Mouse (Mus musculus) large intestine, adult 2 months (tissue): Measurements from ENCODE around the gene Gm28308. TPM values are rescaled to one million over a fixed set of nuclear protein-coding genes. Genes with fewer than 3 reads are reported as not detected.

Source experiments
- DNase-seq: peaks from one replicate; pipeline ENCODE4 v3.0.0-alpha.2; 2012; ENCODE audit warnings: low read depth, low spot score
- WGBS: fragments of 180-500 bp; shearing (Covaris S2); methylation state at CpG from one replicate; pipeline ENCODE4 v1.1.7; 2018; 5-methylcytosine and 5-hydroxymethylcytosine counted together
- polyA plus RNA-seq: library from polyadenylated mRNA; depleted of rRNA; stranded (reverse); fragments of >200 nt; gene quantifications from 2 replicates; pipeline ENCODE4 v1.2.3, GENCODE M21; 2012

The Gm28308 gene
- polyA plus RNA-seq, 1 experiment = 0.24 TPM

DNA sequence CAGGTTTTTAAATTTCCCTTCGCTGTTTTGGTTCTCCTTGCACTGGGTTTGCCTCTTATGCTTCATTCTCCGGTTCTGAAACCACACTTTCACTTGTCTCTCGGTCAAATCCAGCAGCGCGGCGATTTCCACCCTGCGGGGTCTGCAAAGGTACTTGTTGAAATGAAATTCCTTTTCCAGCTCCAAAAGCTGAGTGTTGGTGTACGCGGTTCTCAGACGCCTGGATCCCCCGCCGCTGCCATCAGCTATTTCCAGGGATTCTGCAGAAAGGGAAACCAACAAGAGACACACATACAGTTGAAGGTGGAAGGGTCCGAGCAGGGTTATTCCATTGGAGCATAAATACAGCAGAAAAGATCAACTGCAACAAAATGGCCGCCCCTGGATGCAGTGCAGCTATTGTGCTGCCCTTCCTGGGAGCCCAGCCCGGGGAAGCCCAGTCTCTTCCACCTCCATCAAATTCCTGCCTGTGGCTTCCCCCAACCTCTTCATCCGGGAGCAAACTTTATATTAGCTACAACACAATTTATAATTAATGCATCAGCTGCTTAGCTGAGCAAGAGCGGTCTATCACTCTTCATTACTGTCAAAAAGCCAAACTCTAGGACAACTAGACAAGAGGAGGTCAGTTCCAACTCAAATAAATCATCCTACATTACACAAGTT lies 49.6 kb downstream of the Gm28308 start:
- 88% methylated on average over 17 of the region's 17 CpGs for WGBS
- DNase-seq = no peak

DNA sequence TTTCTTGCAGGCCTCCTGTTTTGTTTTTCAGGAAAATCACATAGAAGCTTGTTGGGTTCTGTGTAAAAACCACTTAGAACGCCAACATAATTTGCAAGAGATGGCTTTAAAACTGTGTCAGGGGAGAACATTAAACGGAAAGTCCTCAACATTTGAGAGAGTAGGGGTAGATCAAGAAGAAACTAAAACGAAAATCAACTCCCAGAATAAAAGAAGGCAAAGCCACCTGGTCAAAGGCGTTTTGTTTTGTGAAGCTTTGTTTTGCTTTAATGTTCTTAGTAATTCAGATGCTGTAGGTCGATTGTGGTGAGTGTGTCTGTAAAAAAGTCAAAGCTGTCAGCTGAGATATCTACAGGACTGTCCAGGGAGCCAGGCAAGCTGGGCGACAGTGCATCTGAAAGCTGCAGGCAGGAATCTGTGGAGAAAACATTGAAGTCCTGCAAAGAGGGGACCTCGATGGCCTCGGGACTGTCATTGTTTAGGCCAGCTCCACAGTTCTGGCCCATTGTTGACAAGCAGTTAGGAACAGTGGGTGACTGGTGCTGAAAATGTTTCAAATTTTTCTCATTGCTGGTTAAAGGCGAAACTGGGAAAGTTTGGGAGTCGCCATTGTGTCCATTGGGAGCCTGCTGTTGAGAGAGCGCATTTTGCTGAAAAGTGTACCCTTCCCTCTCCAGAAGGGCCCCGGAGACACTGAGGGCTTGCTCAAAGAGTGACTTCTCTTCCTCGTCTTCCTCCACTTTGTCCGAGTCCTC lies 50.4 kb downstream of the Gm28308 start:
- no peak for DNase-seq
- WGBS = 81% methylated on average over 14 of the region's 14 CpGs

DNA sequence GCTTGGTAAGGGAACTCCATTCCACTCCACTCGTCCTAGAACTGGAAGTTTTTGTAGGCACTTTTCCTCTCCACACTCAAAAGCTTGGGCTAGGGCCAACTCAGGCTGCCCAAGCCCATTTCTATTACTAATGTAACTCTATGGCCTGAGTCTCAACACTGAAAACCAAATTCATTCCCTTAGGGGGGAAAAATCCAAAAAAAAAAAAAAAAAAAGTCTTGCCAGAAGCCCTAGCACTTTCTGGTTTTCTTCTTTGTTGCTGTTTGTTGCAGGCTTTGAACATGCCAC lies 51.1 kb downstream of the Gm28308 start:
- DNase-seq = no peak
- WGBS = 69% methylated on average over 1 of the region's 1 CpGs

DNA sequence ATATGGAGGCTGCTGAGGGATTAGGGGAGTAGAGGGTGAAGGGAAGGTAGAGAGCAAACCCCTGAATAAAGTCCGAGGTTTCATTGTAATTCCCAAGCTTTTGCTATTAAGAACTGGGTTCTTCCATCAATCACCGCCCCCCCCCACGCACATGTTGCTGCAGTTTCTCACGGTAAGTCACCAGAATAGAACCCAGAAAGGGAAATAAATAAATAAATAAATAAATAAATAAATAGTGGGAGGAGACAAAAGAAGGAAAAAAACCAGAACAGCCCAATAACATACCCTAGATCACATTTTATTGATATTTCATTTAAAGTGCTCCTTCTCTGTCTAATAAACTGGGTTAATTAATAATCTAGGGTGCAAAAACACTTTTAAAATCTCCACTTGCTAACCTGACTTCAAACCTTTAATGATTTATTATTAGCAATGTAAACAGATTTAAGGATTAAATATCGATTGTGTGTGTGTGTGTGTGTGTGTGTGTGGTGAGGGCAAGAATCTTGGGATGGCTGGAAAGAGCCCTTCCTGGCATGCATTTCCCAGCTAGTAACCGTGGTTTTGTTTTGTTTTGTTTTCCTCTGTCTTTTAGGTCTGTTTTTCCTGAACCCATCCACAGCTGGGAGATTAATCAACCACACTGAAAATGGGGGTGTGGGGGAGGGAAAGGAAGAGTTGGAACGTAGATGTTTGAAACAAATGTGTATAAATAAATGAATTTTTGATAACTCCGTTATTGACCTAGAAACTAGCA lies 51.6 kb downstream of the Gm28308 start:
- WGBS = 46% methylated on average over 8 of the region's 8 CpGs
- no peak for DNase-seq

DNA sequence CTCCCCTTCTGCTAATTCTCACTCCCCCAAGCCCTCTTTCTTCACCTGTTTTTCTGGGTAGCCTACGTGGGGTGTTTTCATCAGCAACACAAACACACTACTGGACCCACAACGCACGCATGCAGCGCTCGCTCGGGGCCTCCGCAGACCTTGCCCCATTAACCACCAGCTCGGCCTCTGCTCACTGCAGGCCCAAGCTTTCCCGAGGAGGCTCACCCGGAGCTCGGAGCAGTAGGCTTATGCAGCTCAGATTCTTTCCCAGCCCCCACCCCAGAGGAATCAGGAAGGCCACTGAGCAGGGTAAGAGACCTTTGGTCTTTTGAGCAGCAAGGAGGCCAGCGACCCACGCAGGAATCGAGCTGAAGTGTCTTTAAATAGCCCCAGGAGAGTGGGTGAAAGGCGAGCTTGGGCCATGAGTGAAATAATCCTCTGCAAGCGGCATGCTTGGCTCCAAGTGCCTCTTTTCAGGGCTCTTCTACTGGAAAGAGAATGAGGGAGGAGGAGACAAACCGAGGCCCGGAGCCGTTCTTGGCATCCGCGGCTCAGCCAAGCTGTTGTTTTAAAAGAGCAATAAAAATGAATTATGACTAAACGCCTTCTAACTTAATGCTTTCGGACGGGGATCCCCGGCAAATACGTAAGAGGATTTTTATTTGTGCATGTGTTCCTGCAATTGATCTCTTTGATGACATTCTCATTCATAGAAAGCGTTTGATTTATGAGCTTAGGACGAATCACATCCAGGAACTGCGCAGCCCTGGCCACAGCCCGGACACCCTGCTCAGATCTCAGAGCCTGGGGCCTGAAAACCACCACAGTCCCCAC lies 52.4 kb downstream of the Gm28308 start:
- no peak for DNase-seq
- WGBS = 6% methylated on average over 30 of the region's 30 CpGs

DNA sequence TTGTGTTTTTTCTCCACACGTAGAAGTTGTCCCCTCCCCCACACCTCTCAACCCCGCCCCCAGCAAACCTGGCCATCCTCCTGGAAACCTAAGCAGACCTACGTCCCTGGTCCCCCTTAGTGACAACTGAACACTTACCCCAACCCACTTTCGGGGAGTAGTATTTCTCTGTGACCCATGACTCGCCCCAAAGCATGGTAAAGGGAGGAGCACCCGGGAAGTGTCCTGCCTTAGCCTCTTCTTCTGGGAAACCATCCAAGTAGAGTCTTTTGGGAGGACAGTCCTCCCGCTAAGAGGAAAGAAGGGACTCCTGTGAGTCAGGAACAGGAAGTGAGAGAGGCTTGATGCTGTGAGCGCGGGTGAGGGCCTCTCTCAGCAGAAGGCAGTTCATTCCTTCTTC lies 53.2 kb downstream of the Gm28308 start:
- DNase-seq = no peak
- WGBS = 19% methylated on average over 9 of the region's 9 CpGs

DNA sequence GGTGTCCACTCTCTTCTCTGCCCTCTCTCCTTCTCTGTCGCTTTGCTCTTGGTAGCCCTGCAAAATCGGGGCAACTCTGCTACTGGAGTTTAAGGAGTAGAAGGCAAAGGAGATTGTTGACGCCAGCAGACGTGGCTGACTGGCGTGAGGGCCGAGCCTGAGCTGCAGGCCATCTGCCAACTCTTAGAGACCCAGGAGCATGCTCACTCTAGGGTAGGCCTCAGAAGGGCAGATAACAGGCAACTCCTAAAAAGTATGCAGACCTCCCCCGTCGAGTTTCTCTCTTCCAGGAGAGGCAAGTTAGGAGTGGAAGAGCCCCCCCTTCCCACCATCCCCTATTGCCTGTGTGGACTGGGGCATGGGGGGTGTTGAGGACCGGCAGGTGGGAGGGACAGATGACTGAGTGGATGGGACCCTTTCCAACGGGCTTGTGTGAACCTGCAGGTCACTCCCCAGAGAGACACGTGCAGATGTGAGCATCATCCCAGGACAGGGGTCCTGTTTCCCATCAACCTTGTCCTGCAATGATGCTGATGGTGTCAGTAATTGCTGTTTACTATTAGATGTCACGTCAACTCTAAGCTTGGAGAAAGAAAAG lies 53.9 kb downstream of the Gm28308 start:
- DNase-seq = no peak
- WGBS = 29% methylated on average over 12 of the region's 12 CpGs

DNA sequence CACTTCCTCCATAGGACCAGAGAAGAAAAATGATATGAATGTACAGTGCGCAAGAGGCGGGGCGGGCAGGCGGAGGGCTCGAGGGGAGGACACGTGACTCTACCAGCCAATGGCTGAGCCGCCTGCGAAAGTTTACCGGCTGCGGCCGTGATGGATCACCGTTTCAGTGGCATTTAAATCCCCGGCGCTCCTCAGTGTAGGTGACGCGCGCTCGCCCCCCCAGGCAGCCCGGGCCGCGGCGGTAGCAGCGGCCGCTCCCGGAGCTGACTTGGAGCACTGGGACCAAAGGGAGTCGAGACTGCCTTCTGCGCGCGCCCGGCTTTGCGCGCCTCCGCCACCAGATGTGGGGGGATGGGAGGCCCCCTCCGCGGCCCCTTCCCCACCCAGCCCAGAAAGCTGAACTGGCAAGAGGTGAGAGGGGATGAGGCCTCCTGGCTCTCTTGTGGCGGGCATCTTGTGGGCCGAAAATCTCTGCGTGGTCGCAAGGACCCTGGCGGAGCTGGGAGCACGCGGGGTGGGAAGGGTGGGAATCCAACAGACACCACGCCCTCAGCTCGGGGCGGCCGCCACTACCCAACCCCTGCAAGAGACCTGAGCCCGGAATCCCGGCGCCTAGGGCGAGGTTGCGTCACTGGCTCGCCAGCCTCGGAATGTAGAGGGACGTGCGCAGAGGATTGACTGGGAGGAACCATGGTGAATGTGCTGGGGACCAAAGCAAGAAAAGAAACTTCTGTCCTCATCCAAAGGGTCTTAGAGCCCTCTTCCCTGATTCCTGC lies 54.7 kb downstream of the Gm28308 start, which contains the start of gene Hoxa1:
Gene Hoxa1, minus strand, starts transcription at position 42 of the 776 bp plus-strand sequence.
- DNase-seq = no peak
- under 1% methylated on average over 55 of the region's 55 CpGs for WGBS

DNA sequence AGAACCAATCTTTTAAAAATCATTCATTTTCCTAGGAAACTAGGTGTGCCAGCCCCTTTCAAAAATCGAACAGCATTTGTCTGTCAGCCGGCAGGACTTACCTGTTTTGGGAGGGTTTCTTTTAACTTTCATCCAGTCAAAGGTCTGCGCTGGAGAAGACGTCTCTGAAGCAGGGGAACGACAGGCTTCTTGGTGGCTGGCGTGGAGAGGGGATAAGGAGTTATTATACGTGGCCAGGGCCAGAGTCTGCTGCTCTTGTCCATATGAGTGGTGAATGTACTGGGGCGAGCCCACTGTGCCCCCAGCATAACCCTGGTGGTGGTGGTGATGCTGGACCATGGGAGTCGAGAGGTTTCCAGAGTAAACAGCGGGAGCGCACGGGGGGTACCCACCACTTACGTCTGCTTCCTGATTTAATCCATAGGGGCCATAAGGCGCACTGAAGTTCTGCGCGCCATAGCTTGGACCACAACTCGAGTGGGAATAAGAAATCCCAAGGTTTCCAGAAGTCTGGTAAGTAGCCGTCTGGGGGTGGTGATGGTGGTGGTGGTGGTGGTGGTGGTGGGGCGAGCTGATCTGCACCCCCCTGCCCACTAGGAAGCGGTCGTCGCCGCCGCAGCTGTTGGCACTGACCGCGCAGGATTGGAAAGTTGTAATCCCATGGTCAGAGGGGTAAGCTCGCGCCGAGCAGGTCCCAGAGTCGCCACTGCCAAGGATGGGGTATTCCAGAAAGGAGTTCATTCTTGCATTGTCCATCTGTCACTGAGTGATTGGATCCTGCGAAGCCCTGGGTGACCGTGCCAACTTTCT lies 55.5 kb downstream of the Gm28308 start:
- 8% methylated on average over 32 of the region's 32 CpGs for WGBS

DNA sequence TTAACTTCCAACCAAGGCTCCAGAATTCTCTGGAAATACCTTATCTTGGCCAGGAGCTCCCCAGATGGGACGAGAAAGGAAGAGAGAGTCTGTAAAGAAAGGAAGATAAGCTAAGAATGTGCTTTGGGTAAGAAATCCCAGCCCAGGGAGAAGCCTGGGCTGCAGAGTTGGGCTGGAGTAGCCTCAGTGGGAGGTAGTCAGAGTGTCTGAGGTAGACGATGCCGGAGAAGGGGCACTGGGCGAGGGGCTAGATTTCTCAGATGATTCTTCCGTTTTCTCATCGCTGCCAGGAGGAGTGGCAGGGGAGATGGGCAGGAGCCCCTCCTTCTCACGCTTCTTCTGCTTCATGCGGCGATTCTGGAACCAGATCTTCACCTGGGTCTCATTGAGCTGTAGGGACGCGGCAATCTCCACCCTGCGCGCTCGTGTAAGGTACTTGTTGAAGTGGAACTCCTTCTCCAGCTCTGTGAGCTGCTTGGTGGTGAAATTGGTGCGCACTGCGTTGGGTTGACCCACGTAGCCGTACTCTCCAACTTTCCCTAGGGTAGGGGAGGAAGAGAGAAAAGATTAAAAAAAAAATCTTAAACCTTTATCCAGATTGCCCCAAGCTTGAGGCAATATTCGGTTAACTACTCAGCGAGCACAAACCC lies 56.5 kb downstream of the Gm28308 start:
- DNase-seq = no peak
- WGBS = 46% methylated on average over 20 of the region's 20 CpGs

More for the DNA sequence above, 55.5 kb downstream of the Gm28308 start:
- no peak for DNase-seq

DNA sequence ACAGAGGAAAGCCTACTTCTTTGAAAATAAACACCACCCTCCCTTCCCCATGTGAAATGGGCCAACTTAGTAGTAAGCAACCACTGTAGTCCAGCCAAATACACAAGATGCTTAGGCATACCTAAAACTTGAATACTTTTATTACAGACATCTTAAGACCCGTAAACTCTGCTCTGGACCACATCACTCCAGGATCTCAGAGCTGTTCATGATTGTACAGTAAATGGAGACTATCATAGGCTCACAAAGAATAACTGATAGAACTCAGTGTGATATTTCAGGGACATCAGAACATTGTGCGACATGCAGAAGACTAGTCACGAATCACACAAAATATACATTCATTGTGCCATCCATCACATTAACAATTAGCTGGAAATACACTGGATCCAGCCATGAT lies 57.7 kb downstream of the Gm28308 start:
- DNase-seq = no peak
- 92% methylated on average over 3 of the region's 3 CpGs for WGBS

DNA sequence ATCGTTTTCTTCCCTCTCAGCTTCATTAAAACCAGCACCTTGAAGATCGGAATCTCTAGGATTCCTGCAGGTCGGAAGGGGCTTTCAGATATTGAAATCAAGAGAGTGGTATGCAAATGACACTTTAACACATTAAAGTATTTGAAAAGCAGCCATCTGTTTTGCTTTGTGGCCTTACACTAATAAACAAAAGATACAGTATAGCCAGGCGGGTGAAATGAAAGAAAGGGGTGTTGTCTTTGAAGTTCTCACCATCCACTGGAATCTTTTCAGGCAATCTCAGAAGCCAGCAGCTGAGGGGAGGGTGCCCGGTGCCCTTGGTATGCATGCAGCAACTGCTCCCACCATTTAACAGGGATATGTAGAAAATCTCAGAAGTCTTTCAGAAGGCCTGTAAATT lies 59.1 kb downstream of the Gm28308 start:
- WGBS = 80% methylated on average over 5 of the region's 5 CpGs
- no peak for DNase-seq

DNA sequence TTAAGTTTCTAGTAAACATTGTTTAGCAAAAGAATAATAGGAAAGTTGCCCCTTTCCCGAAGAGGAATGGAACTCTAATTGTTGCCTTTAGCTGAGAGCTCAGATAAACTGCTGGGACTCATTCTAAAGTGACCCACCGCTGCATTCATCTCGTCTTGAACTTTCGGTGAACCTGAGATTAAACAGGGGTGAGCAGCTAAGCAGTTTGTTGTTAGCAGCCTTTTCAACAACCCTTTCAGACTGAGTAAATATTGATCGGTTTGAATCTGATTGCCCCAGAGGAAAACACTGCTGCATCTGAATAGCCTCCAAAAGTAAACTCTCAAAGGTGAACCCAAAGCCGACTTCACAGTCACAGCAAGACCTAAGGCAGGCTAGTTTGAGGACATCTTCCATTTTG lies 59.9 kb downstream of the Gm28308 start:
- WGBS = 43% methylated on average over 6 of the region's 6 CpGs
- DNase-seq = no peak

DNA sequence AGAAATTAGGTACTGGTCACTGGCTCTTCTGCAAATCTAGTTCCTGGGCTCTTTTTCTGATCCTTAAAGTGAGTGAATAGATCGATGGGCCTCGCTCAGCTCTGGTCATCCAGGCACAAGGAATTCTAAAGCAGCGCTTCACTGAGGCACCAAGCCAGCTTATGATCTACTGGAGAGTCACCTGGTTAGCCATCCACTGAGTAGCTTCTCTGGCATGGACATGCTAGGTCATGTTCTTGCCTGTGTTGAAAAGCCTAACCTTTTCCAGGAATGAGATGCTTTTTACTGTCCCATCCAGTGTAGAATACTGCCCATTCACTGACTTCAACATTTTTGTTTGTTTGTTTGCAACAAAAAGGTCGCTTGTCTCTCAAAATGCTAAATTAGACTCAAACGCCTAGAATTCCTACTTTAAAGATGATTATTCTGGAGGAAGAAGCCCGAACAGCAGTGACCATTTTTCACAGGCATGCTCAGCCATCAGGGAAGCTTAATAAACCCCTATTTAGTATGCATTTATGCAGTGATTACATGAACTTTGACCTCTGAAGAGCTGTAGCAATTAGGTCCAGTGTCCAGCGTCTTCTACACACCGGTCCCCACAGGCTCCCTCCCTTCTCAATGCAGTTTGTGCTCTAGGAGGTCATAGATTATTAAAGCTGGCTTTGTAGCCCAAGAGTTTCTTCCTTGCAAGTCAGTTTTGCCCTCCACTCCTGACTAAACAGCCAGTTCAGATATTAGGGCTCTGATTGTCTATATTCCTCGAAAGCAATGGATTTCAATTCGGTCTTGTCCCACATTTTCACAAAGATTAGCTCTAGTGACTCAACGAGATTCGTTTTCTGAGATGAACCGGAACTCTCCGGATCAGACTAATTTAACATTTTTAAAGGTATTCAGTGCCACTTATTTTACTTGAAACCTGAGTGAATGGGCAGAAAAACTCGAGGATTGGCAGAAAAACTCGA lies 60.6 kb downstream of the Gm28308 start:
- WGBS = 60% methylated on average over 16 of the region's 16 CpGs
- DNase-seq = no peak

DNA sequence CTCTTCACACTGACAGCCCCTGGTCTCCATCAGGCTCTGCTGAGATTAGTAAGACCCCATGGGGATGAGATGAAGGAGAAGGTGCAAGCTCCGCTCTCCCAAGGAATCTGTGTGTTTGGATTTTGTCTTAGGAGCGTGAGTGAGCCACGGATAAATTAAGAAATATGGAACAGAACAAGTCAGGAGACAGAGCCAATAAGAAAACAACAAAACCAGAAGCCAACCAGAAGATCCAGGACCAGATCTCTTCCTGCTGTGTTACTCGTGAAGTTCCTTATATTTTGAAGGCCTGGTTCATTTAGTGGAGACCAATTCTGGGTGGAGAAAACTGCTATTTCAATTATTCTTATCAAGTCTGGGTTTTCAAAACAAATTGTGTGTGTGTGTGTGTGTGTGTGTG lies 61.6 kb downstream of the Gm28308 start:
- DNase-seq = no peak
- WGBS = 76% methylated on average over 4 of the region's 4 CpGs

DNA sequence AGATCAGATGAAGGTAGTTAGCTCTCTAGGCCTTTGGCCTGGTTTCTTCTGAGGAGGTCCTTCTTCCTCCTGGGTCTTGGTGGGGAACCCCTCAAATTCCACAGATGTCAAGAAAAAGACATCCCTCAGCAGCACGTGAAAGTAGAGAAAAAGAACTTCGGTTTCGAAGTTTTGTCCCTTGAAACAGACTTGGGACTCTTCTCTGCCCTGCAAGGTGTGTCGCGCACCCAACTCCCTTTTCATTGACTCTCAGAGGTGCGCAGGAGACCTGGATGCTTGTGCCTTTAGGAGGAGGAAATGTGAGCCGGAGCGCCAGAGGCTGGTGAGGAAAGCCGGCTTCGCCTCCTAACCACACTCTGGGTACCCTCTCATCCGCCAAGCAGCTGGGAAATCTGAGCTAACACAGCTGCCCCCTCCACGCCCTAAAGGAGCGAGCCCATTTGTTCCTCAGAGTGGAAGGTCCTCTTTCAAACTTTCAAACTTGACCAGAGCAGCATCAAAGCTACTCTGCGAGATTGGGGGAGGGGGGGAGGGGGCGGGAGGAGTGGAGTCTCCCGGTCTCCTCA lies 62.7 kb downstream of the Gm28308 start:
- DNase-seq = no peak
- 40% methylated on average over 16 of the region's 16 CpGs for whole genome bisulfite sequencing
